Mouse (Mus musculus) telencephalon, adult 2 months (tissue): ENCODE data around the gene Tmem218.
A peak's percentile ranks its signal among the peaks of the same experiment; 100 is the strongest.

ENCODE experiments used
- DNase-seq: peaks from one replicate; pipeline ENCODE4 v3.0.0-alpha.2; 2011; ENCODE audit warnings: low read depth, low spot score

Gene Tmem218

DNA sequence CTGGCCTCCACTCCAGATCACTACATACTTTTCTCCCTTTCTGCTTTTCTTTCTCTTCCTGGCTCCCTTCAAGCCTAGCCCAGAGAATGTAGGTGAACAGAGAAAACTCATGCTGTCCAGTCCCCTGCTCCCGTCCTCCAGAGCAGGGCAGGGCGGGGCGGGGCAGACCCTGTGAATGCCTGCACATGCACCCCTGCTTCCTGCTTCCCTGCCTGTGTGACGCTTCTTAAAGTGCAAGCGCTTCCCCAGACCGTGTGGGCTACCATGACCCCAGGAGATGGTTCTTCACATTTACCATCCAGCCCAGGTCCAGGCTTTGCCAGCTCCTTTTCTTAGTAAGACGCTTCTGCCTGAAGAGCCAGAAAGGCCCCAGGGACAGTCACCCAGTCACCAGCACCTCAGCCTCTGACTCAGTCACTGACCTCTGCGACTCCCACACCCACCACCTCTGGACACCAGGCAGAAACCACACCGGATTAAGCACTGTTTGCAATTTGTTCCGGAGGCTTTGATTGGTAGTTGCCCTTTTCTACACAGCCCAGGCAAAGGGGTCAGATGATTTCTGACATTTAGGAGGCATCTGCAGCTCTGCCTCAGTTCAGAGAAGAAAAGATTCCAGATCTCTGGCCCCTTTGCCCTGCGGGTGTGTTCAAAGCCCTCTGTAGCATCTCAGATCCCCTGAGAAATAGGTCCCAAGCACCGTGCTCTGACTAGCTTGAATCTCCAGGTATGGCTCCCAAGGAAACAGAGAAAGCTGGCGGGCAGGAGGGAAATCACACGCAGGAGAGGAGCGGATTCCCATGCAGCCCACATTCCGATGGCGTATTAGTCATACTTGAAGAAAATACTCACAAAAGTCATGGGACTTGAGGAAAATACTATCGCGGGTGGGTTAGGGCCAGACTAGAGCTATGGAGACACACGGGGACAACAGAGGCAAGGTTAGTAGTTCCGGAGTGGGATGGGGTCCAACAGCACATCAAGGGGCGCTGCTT is 24.5 kb downstream of the Tmem218 start:
- no peak for DNase-seq

DNA sequence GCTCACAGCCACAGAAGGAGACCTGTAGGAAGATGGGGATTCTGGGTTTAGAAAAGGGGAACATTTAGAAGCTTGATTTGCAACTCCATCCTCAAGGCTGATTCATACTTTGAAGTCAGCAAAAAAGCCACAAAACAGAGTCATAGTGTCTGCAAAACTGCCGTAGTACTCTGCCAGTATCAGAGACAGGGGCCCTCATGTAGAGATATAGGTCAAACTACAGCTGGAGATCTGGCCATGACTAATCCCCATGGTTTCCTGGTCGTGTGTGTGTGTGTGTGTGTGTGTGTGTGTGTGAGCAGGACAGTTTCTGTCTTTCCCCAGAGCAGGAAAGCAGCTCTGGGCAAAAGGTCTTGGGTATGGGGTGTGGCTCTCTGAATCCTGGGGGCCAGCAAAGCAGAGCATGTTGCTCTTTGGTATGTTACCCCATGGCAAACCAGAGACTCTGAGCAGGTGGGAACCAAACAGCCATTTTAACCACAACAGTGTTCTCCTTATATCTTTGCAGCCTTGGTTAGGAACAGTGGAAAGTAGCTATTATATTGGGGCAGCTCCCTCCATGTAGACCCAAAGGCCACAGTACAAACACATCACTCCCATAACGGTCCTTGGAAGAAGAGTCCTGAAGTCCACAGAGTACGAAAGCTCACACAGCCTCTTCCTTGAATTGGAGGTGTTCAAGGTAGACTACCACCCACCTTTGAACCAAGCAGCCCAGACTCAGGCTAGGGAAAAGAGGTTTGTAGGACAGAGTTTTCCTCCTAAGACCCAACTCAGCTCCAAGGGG is 28.1 kb downstream of the Tmem218 start:
- no peak for DNase-seq

DNA sequence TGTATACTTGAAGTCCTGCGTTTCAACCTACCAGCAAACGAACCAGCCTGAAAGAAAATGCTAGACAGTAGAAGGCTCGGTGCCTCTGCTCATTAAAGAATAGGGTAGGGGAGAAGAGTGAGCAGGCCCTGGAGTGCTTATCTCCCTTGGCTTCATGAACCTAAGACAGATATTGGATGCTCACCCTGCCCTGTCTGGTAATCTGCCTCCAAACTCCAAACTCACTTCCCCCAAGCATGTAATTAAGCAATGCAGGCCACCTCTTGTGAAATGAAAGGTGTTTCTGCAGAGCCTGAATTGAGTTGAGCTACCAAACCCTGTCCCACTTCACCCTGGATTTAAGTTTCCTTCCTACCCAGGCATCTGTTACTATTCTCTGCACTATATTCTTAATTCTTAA is 34.7 kb downstream of the Tmem218 start:
- DNase-seq = no peak

DNA sequence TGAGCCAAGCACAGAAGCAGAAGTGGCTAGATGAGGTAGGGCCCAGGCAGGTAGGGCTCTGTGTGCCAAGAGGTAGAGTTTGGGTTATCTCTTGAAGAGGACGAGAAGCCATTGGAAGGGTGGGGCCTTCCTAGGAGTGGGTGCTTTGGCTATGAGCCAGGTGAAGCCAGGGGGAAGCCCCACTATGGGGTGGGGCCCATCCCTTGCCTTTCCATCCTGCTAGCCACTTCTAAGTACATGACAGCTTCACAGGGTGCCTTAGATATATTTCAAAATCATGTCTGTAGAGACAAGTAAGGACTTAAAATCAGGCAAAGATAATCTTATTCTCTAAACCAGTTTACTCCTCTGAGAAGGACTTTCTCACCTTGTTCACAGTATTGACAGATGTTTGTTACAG is 36.6 kb downstream of the Tmem218 start:
- DNase-seq = no peak

DNA sequence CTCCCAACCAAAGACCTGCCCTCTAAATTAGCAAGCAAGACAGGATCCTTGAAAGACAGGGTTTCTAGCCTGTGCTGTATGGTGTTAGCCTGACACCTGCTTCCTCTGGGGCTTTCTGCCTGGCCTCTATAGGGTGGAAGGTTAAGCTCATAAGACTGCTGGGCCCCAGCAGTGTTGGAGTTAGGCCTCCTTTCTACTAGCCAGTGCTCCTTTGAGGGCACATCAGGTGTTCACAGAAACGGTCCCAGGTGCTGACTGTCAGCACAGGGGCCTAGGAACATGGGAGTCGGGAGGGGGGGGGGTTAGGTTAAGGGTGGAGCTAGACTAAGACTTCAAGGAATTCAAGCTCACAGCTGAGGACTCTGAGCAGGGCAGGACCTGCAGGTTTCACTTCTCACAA is 37.4 kb downstream of the Tmem218 start:
- DNase-seq = no peak

DNA sequence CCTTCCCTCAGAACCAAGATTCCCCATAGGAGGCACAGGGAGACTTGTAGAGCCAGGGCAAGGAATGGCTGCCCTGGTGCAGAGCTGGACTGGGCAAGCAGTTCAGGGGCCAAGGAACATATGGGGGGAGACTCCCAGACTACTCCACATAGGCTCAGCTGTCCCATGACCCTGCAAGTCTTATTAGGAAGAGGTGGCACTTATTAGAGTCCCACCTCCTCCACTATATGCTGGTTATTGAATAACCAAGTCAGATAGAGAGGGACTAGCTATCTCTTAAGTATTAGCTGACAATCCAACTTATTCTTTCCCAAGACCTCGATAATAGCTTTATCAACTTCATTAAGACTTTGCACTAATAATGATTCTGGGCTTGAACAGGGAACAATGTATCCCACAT is 37.8 kb downstream of the Tmem218 start:
- DNase-seq = no peak

DNA sequence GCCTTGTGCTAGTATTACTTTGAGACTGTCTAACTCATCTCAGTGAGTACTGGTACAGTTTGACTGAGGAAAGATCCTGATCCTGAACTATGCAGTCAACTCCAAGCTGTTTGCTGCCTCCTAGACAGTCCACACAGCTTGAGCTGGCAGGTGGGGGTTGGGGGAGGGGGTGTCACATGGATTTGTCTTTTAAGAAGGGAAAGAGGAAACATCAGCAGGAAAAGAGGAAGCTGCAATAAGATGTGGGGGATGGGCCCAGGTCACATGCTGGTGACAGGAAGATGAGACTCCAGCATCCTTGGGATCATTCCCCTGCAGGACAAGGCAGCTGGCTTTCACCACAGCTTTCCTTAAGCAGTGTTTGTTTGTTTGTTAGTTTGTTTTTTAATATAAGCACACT is 39.4 kb downstream of the Tmem218 start:
- peak; percentile 33 for DNase-seq

DNA sequence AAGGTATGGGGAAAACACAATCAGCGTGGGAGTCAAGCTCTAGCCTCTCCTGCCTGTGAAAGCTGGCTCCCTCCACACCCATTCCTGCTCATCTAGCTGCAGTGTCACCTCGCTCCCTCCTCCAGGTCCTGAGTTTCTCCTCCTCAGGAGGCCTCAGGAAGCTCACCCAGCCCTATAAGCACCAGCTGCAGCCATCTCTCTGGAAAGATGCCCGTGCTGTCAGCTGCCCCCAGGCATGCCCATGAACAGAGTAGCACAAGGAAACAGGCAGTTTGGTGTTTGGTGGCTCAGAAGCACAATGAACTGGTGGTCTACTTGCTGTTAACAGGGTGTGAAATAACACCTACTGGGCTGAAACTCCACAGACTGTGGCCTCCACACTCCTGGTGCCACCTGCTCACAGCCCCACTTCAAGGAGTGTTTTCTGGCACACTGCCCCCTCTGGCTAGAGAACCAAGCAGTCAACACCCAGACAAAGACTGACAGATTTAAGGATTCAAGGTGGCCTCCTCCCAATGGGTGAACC is 40.4 kb downstream of the Tmem218 start:
- no peak for DNase-seq

DNA sequence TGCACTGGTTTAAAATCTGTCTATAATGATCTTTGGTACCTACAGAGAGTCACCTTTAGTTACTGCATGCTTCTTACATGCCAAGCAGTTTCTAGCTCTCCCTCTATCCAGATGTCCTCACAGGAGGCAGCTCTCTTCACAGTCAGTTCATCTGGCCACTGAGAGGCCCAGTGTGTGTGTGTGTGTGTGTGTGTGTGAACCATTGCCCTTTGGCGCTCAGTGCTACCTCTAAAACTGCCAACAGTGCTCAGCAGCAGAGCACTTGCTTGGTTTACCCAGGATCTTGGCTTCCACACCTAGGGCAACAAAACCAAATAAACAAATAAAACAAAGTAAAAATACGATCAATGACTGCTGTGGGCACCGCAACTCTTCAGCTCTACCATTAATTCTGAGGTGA is 42.0 kb downstream of the Tmem218 start:
- no peak for DNase-seq

DNA sequence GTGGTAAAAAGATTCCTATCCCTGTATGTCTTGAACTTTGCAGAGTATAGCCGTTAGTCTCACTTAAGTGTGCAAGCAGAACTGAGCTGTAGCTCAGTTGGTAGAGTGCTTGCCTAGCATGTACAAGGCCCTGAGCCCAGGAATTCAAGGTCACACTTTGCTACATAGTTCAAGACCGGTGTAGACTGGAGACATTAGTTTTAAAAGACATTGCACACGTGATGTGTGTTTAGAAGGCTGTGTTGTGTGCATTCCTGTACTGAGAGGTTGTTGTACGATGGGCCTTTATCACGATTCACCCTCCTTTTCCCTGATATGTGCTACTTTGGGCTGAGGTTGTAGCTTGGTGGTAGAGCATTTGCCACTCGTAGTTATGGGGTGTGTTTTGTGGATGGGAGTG is 42.6 kb downstream of the Tmem218 start:
- DNase-seq = no peak

DNA sequence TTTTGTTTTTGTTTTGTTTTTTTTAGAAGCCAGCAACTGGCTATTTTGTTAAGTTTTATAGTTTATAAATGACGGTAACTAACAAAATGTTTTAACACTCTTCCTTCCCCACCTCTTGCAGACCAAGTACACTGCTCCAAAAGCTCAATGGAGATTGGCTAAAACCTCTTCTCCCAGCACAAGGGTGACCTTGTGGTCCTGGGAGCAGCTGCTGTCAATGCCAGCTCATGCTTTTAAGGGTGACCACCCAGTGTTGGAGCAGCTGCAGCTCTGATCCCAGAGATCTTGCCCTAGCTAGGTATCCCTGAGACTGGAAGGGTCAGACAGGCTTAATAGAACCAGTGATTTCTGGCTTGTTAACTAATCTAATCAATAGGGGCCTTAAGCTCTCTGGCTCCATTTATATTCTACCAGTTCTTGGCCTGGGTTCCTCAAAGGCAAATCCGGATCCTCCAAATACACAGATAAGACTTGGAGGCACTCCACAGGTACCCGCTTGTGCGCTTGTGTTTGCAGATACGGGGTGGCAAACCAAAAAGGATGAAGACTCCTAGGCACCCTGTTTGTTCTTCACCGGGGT is 46.6 kb downstream of the Tmem218 start:
- DNase-seq = no peak

DNA sequence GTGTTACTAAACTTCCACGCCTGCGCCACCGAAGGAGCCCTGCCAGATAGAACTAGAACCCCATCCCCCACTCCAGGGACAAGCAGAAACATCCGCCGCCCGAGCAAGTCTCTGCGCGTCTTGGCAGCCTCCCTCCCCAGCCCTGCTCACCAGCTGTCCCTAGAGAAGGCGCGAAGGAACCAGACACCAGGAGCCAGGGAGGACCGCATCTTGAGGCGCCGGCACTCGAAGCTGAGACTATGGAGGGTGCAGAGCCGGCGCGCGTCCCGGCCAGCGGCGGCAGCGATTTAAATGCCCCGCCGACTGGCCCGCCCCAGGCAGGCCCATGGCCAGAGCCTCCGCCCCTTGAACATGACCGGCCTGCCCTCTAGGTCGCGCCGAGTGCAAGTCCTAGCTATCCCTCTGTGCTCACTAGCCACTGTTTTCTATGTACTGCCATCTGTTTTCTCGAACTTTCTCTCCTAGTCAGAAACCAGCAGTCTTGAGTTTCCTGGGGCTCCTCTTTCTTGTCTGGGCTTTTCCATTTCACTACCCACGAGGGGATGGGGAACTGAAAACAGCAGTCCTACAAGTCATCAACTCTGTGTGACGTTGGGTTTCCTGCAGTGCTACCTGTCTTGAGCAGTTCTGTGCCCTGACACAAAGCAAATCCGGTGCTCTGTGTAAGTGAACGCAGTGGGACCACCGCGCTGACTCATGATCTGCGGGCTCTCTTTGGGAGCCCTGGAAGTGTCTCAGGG is 47.3 kb downstream of the Tmem218 start, which contains the start of gene Slc37a2:
Gene Slc37a2 (minus strand): TSS at position 590 of the 740 bp plus-strand sequence.
- peak; percentile 68 for DNase-seq

DNA sequence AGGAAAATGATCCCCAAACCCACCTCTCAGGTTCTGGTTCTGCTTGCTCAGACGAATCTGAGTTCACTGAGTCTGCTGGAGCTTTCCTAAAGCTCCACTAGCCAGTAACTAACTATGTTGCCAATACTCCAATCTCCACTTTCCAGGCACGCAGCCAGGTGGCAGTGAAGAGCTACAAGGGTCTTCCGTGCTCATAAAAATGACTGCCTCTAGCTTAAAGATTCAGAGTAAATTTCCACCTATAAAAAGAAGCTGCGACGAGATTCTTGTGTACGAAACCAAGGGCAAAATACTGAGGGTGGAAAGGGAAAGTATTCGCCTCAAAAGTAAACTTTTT is 47.8 kb downstream of the Tmem218 start:
- no peak for DNase-seq

DNA sequence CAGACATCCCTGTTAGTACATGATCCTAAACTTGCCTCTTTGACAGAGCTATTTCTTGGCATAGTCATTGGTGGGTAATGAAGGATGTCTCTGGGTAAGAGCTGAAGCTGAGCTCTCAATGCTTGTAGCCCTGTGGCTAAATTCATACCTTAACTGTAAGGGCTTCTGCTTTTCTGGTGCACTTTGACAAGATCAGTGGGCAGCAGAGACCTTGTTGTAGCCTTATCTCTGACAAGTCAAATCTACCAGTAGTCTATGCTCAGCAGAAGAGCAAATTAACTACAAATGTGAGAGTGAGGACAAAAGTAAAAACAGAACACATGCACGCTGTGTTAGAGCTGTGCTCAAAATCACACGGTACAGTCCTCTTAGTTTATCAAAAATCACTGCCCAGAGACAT is 58.6 kb downstream of the Tmem218 start:
- no peak for DNase-seq
